Mouse (Mus musculus): Measurements from ENCODE around the gene Grin2d.

DNA sequence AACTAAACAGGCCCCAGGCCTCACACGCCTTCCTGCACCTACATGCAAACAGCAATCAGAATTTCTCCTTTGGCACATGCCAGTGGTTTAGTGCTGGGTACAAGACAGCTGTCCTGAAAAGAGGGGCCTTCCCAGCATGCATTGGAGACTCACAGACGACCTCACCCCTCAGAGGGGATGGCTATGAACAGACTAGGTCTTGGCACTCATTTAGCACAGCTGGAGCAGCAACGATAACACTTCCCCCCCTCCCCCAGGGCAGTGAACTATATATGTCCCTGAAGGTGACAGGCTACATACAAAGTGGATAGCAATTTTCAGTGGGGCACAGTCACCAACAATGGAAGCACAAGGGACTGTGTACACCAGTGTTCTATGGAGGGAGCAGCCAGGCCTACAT, 13.7 kb downstream of the Grin2d start:
- TF ChIP-seq CTCF (IDR thresholded peaks at IDR 0.05; ENCODE audit: borderline replicate concordance, insufficient read depth, low read length) (no peak), POLR2A (IDR thresholded peaks at IDR 0.05; ENCODE audit: low read depth, low read length) (no peak)
